Mouse (Mus musculus) lung, embryonic 14.5 days (tissue): ENCODE measurements around the gene Mmp11. TPM values are rescaled to one million over a fixed set of nuclear protein-coding genes. Genes with fewer than 3 reads are reported as not detected.
A peak's percentile ranks its signal among the peaks of the same experiment; 100 is the strongest.

Experiments used
- ATAC-seq: fragments of 200-750 bp; cut with Nextera tagmentation; 2 replicates; pipeline ENCODE4 v1.8.0; 2017; ENCODE audit warnings: mild to moderate bottlenecking, moderate TSS enrichment, moderate library complexity; ENCODE audit not compliant: insufficient read depth
- DNase-seq: peaks from one replicate; pipeline ENCODE4 v3.0.0-alpha.2; 2015
- H3K27ac ChIP-seq: fragments of 300-500 bp; sonication (generic); 2 replicates; pipeline ENCODE4 v1.5.1; 2014; ENCODE audit warnings: low read depth, mild to moderate bottlenecking, moderate library complexity
- H3K27me3 ChIP-seq: fragments of 300-500 bp; sonication (generic); 2 replicates; pipeline ENCODE4 v1.6.1; 2014; ENCODE audit warnings: low read length, control low read depth; ENCODE audit not compliant: insufficient read depth
- H3K36me3 ChIP-seq: fragments of 300-500 bp; sonication (generic); 2 replicates; pipeline ENCODE4 v1.6.1; 2014; ENCODE audit warnings: control low read depth; ENCODE audit not compliant: insufficient read depth
- H3K4me1 ChIP-seq: fragments of 300-500 bp; sonication (generic); 2 replicates; pipeline ENCODE4 v1.6.1; 2014; ENCODE audit warnings: antibody characterized with exemption, control low read depth; ENCODE audit not compliant: insufficient read depth
- H3K4me2 ChIP-seq: fragments of 300-500 bp; sonication (generic); 2 replicates; pipeline ENCODE4 v1.6.1; 2014; ENCODE audit warnings: mild to moderate bottlenecking
- H3K4me3 ChIP-seq: fragments of 300-500 bp; sonication (generic); 2 replicates; pipeline ENCODE4 v1.5.1; 2014; ENCODE audit warnings: low read depth, low read length
- H3K9ac ChIP-seq: fragments of 300-500 bp; sonication (generic); 2 replicates; pipeline ENCODE4 v1.6.1; 2014
- H3K9me3 ChIP-seq: fragments of 300-500 bp; sonication (generic); 2 replicates; pipeline ENCODE4 v1.6.1; 2016; ENCODE audit warnings: low read depth, low read length, control low read depth
- CTCF ChIP-seq: IDR thresholded peaks from 2 replicates; pipeline ENCODE4 v1.5.1; 2016; ENCODE audit warnings: antibody characterized with exemption, low read depth
- WGBS: fragments of 180-500 bp; shearing (Covaris S2); extraction: QIAGEN DNeasy Blood & Tissue Kit; methylation state at CpG from one replicate; pipeline ENCODE4 v1.1.7; 2014; 5-methylcytosine and 5-hydroxymethylcytosine counted together
- polyA plus RNA-seq: library from polyadenylated mRNA; unstranded; fragments of >200 nt; fragmentation: Nextera tagmentation; extraction: Ambion mirVana; gene quantifications from 2 replicates; pipeline ENCODE4 v1.2.1, GENCODE M21; 2014

Gene Mmp11
- polyA plus RNA-seq, 1 experiment from 2014 or later = 61.9 TPM

GRCm38 (mm10) chr10:75944066-75944772 is 7.9 kb upstream of the Mmp11 start:
- no peak overlapping the region for H3K4me3 ChIP-seq
- H3K9me3 ChIP-seq = no peaks in the 10 kb centered on the region
- H3K4me2 ChIP-seq = peak overlapping the region; percentile 5; the same call in 1 of the 2 replicates
- H3K27me3 ChIP-seq = no peaks in the 10 kb centered on the region
- peak; percentile 77 for ATAC-seq
- no peaks in the 10 kb centered on the region for H3K36me3 ChIP-seq
- TF ChIP-seq CTCF = no peak
- peak; percentile 88 for DNase-seq
- no peaks in the 10 kb centered on the region for H3K4me1 ChIP-seq
- WGBS = 24% methylated on average over 11 of the region's 11 CpGs
- H3K9ac ChIP-seq = no peak overlapping the region
- peak overlapping the region; percentile 70 for H3K27ac ChIP-seq

GRCm38 (mm10) chr10:75942736-75943477 is 6.6 kb upstream of the Mmp11 start, which contains the start of gene Vpreb3:
TSS of gene Vpreb3 (plus strand) at chr10:75943057.
- H3K9me3 ChIP-seq = no peaks in the 10 kb centered on the region
- no peak within 1 kb of the TSS for H3K4me3 ChIP-seq
- no peaks in the 10 kb centered on the region for H3K36me3 ChIP-seq
- H3K9ac ChIP-seq = no peak within 1 kb of the TSS
- H3K27ac ChIP-seq = peak within 1 kb of the TSS; percentile 70
- WGBS = 74% methylated on average over 15 of the region's 15 CpGs
- no peaks in the 10 kb centered on the region for H3K4me1 ChIP-seq
- peak within 1 kb of the TSS; percentile 5; the same call in 1 of the 2 replicates for H3K4me2 ChIP-seq
- TF ChIP-seq CTCF = no peak
- no peaks in the 10 kb centered on the region for H3K27me3 ChIP-seq
- no peak for DNase-seq
- no peak for ATAC-seq

GRCm38 (mm10) chr10:75941042-75941824 is 4.9 kb upstream of the Mmp11 start:
- no peak overlapping the region for H3K4me2 ChIP-seq
- H3K36me3 ChIP-seq = no peaks in the 10 kb centered on the region
- H3K4me3 ChIP-seq = no peak overlapping the region
- TF ChIP-seq CTCF = no peak
- H3K9ac ChIP-seq = no peak overlapping the region
- ATAC-seq (no peak), DNase-seq (no peak)
- H3K9me3 ChIP-seq = no peaks in the 10 kb centered on the region
- H3K27ac ChIP-seq = no peak overlapping the region
- no peaks in the 10 kb centered on the region; the same call in 1 of the 2 replicates for H3K4me1 ChIP-seq
- H3K27me3 ChIP-seq = peaks cover 6% of the 10 kb centered on the region
- WGBS = 68% methylated on average over 9 of the region's 9 CpGs

GRCm38 (mm10) chr10:75940520-75940919 is 4.2 kb upstream of the Mmp11 start, which contains the start of gene Gm867:
TSS of gene Gm867 (minus strand) at chr10:75940672.
- no peaks in the 10 kb centered on the region for H3K36me3 ChIP-seq
- no peaks in the 10 kb centered on the region; the same call in 1 of the 2 replicates for H3K4me1 ChIP-seq
- ATAC-seq (no peak), DNase-seq (no peak)
- H3K27me3 ChIP-seq = peaks cover 13% of the 10 kb centered on the region
- no peak for TF ChIP-seq CTCF
- no peaks in the 10 kb centered on the region for H3K9me3 ChIP-seq
- H3K4me3 ChIP-seq = peak within 1 kb of the TSS; percentile 17; the same call in 1 of the 2 replicates
- H3K27ac ChIP-seq = no peak within 1 kb of the TSS; the same call in 1 of the 2 replicates
- no peak within 1 kb of the TSS for H3K4me2 ChIP-seq
- H3K9ac ChIP-seq = no peak within 1 kb of the TSS
- 70% methylated on average over 5 of the region's 5 CpGs for WGBS

GRCm38 (mm10) chr10:75939481-75940234 is 3.4 kb upstream of the Mmp11 start:
- Histone ChIP-seq H3K36me3 (no peaks in the 10 kb centered on the region), H3K27ac (no peak overlapping the region; the same call in 1 of the 2 replicates), H3K4me3 (peak overlapping the region; percentile 17; the same call in 1 of the 2 replicates), H3K9me3 (no peaks in the 10 kb centered on the region), H3K27me3 (peaks cover 18% of the 10 kb centered on the region), H3K4me1 (no peaks in the 10 kb centered on the region; the same call in 1 of the 2 replicates), H3K4me2 (no peak overlapping the region), H3K9ac (no peak overlapping the region)
- no peak for ATAC-seq
- DNase-seq = no peak
- TF ChIP-seq CTCF = no peak
- 53% methylated on average over 9 of the region's 9 CpGs for WGBS
